Mouse (Mus musculus): ENCODE measurements at regions not wholly inside any gene's neighbourhood (a gene's known extent, or its start where the extent isn't known, plus 50 kb on each side); places are given as distances from the start of the nearest gene placed in this dataset.

- no peak for DNase-seq (ENCODE audit: low spot score in 2 of 2)
Observed at GRCm38 (mm10) chr14:88633771-88634170, 162.6 kb upstream of the Pcdh20 start.

- no peak for DNase-seq (ENCODE audit: low spot score in 2 of 2)
Observed at GRCm38 (mm10) chr14:88595376-88595775, 124.2 kb upstream of the Pcdh20 start.

GRCm38 (mm10) chr14:88570053-88570452, 98.9 kb upstream of the Pcdh20 start:
- no peak for DNase-seq (ENCODE audit: low spot score in 2 of 2)

- DNase-seq (ENCODE audit: low spot score in 2 of 2): no peak
Observed at GRCm38 (mm10) chr14:88567566-88567965, 96.4 kb upstream of the Pcdh20 start.

- peak in 1 of 2 experiments; percentile 15 for DNase-seq (ENCODE audit: low spot score in 2 of 2)
Observed at GRCm38 (mm10) chr14:88543601-88544000, 72.4 kb upstream of the Pcdh20 start.

- DNase-seq (ENCODE audit: low spot score in 2 of 2): no peak
Observed at GRCm38 (mm10) chr14:88542522-88542921, 71.3 kb upstream of the Pcdh20 start.

All from right cerebral cortex, postnatal 36 days (tissue).